Mouse (Mus musculus) heart, postnatal 0 days (tissue): ENCODE measurements at regions not wholly inside any gene's neighbourhood (a gene's known extent, or its start where the extent isn't known, plus 50 kb on each side); places are given as distances from the start of the nearest gene placed in this dataset.

Experiments used
- ATAC-seq: fragments of 200-750 bp; cut with Nextera tagmentation; 2 replicates; pipeline ENCODE4 v1.8.0; 2017; ENCODE audit warnings: low read depth, moderate number of reproducible peaks, moderate library complexity; ENCODE audit not compliant: insufficient read depth
- DNase-seq: peaks from one replicate; pipeline ENCODE4 v3.0.0-alpha.2; 2016; ENCODE audit warnings: low spot score
- H3K27ac ChIP-seq: fragments of 300-500 bp; sonication (generic); 2 replicates; pipeline ENCODE4 v1.5.1; 2014; ENCODE audit warnings: low read depth, mild to moderate bottlenecking
- H3K27me3 ChIP-seq: fragments of 300-500 bp; sonication (generic); 2 replicates; pipeline ENCODE4 v1.6.1; 2014; ENCODE audit warnings: low read length, mixed read lengths; ENCODE audit not compliant: control insufficient read depth, insufficient read depth
- H3K36me3 ChIP-seq: fragments of 300-500 bp; sonication (generic); replicated peaks from 2 replicates; pipeline ENCODE4 v1.6.1; 2014; ENCODE audit warnings: low read length, mixed read lengths; ENCODE audit not compliant: control insufficient read depth, insufficient read depth
- H3K4me1 ChIP-seq: fragments of 300-500 bp; sonication (generic); 2 replicates; pipeline ENCODE4 v1.6.1; 2014; ENCODE audit warnings: antibody characterized with exemption; ENCODE audit not compliant: control insufficient read depth, insufficient read depth
- H3K4me2 ChIP-seq: fragments of 300-500 bp; sonication (generic); 2 replicates; pipeline ENCODE4 v1.6.1; 2014; ENCODE audit warnings: low read depth, mild to moderate bottlenecking, low read length, moderate library complexity
- H3K4me3 ChIP-seq: fragments of 300-500 bp; sonication (generic); 2 replicates; pipeline ENCODE4 v1.5.1; 2014; ENCODE audit warnings: low read depth, low read length
- H3K9ac ChIP-seq: fragments of 300-500 bp; sonication (generic); replicated peaks from 2 replicates; pipeline ENCODE4 v1.6.1; 2014; ENCODE audit warnings: low read depth, low read length, mixed read lengths
- H3K9me3 ChIP-seq: fragments of 300-500 bp; sonication (generic); replicated peaks from 2 replicates; pipeline ENCODE4 v1.6.1; 2016; ENCODE audit warnings: low read length; ENCODE audit not compliant: control insufficient read depth
- CTCF ChIP-seq: IDR thresholded peaks from 2 replicates; pipeline ENCODE4 v1.5.1; 2016; ENCODE audit warnings: antibody characterized with exemption, control low read depth, low read depth
- EP300 ChIP-seq: IDR thresholded peaks from 2 replicates; pipeline ENCODE4 v1.6.1; 2016; ENCODE audit warnings: antibody characterized with exemption, low read depth
- WGBS: fragments of 180-500 bp; shearing (Covaris S2); extraction: QIAGEN DNeasy Blood & Tissue Kit; methylation state at CpG from one replicate; pipeline ENCODE4 v1.1.7; 2014; 5-methylcytosine and 5-hydroxymethylcytosine counted together

DNA sequence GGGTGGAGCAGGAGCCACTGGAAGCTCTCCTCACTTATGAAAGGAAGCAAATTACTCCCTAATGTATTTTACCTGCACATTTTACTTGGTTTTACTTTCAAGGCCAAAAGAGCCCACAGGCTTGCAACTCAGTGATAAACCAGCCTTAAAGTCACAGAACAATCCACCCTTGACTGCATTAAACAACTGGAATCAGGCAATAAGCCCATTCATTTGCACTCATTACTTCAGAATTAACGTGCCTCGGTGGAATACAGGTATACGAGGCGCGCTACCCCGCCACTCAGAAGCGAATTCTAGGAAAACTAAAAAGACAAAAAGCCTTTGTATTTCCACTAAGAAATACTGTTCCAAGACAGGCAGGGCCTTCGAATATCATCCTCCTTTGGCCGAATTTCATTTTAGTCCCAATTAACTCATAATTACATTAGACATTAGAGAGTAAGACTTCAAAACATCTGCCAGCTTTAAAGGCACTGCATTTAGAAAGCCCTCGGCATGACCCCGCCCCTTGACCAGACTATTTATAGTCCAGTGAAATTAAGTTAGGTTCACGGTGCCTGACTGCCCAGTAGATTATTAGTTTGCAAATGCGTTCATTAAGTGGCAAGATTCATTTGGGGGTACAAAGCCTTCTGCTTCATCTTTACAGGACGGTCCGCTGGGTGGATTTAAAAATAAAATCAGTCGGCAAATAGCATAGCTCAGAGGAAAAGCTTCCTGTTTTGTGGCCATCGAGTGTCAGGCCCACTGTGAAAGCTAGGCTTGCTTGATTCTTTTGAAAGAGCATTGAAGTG lies 142.2 kb upstream of the Plekha5 start:
- Histone ChIP-seq H3K27me3 (no peaks in the 10 kb centered on the region), H3K9me3 (no peaks in the 10 kb centered on the region), H3K4me3 (peak overlapping the region; percentile 14; the same call in 1 of the 2 replicates), H3K36me3 (no peaks in the 10 kb centered on the region), H3K9ac (0 out of 2 replicates have a peak overlapping the region, but pooled peaks have one; percentile 1), H3K27ac (0 out of 2 replicates have a peak overlapping the region, but pooled peaks have one; percentile 18), H3K4me1 (0 out of 2 replicates have a peak, but pooled peaks cover 4% of the 10 kb centered on the region), H3K4me2 (peak overlapping the region; percentile 30; the same call in 1 of the 2 replicates)
- DNase-seq (no peak), ATAC-seq (no peak)
- TF ChIP-seq CTCF (no peak), EP300 (no peak)
- 51% methylated on average over 17 of the region's 17 CpGs for WGBS

DNA sequence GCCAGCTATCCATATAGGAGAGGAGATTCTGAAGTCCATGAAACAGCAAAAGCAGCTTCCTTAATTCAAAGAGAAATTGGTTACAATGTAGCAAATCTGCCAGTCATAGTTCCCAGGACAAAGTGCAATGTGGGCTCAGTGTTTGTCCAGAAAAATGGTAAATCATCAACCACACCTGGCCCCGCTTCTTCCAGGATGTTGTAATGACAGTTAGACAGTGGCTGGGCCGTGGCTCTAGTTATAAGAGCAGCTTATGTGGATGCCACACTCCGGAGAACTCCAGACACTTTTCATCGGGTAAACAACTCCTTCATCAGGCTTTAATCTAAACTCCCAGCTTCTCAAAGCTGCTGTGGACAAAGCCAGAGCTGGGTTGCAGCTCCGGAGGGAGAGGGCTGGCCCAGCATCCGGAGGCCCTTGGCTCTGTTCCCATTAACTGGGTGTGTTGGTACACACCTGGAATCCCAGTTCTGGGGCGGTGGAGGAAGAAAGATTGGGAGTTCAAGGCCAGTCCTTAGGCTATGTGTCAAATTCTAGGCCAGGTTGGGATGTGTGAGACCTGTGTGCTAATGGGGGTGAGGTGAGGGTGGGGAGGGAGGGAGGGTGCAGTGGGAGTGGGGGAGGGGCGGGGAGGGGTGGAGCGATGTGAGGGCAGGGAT lies 142.9 kb upstream of the Plekha5 start:
- H3K4me3 ChIP-seq = no peak overlapping the region
- H3K36me3 ChIP-seq = no peaks in the 10 kb centered on the region
- H3K27me3 ChIP-seq = no peaks in the 10 kb centered on the region
- WGBS = 57% methylated on average over 9 of the region's 9 CpGs
- no peak for ATAC-seq
- no peak for DNase-seq
- no peak overlapping the region for H3K9ac ChIP-seq
- H3K9me3 ChIP-seq = no peaks in the 10 kb centered on the region
- H3K27ac ChIP-seq = no peak overlapping the region
- H3K4me1 ChIP-seq = 0 out of 2 replicates have a peak, but pooled peaks cover 4% of the 10 kb centered on the region
- TF ChIP-seq EP300 (no peak), CTCF (no peak)
- no peak overlapping the region for H3K4me2 ChIP-seq

DNA sequence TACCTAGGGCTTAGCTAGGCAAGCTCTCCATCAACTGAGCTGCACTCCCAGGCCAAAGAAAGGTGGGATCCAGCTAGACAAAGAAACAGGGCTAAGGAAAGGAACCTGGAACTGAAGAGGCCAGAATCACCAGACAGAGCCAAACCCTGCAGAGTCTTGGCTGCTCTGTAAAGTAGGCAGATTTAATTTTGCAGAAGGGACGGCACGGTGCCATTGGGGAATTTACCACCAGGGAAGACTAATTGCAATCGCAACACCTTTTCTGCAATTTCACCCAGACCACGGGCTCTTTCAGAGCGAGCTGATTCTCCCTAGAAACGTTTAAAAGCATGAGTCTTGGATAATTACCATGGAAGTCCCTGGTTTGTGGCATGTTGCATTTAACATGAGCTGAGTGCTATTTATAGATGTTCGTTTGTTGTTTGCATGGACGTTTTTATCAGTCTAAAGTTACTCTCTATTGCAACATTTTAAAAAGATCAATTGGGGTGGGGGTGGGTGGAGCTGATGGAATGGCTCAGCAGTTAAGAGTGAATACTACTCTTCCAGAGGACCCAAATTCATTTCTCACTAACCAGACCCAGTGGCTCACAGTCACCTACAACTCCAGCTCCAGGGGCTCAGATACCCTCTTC lies 144.0 kb upstream of the Plekha5 start:
- no peak overlapping the region for H3K27ac ChIP-seq
- H3K4me3 ChIP-seq = no peak overlapping the region
- ATAC-seq (no peak), DNase-seq (no peak)
- no peak overlapping the region for H3K9ac ChIP-seq
- H3K4me1 ChIP-seq = 0 out of 2 replicates have a peak, but pooled peaks cover 4% of the 10 kb centered on the region
- no peaks in the 10 kb centered on the region for H3K36me3 ChIP-seq
- 77% methylated on average over 8 of the region's 8 CpGs for WGBS
- no peaks in the 10 kb centered on the region for H3K9me3 ChIP-seq
- TF ChIP-seq CTCF = no peak
- no peak for TF ChIP-seq EP300
- no peak overlapping the region for H3K4me2 ChIP-seq
- no peaks in the 10 kb centered on the region for H3K27me3 ChIP-seq

DNA sequence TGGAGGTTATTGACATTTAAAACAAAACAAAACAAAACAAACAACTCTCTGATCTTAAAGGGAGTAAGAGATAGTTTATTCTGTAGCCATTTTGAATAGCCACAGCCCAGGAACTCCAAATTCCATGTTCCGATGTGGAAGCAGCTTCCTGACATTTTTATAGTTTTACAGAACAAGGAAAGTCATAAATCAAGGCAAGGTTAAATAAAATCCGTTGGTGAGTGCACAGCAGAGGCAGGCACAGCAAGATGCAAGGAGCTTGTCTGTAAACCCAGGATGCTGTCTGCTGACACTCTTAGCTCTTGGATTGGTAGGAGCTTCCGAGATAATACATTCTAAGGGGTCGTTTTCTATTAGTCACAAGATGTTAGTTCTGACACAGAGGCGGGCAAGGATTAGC lies 145.1 kb upstream of the Plekha5 start:
- no peaks in the 10 kb centered on the region for H3K27me3 ChIP-seq
- WGBS = 45% methylated on average over 5 of the region's 5 CpGs
- no peaks in the 10 kb centered on the region for H3K9me3 ChIP-seq
- TF ChIP-seq EP300 = no peak
- no peak for TF ChIP-seq CTCF
- H3K36me3 ChIP-seq = no peaks in the 10 kb centered on the region
- no peak overlapping the region for H3K4me2 ChIP-seq
- DNase-seq = no peak
- no peak overlapping the region for H3K9ac ChIP-seq
- H3K27ac ChIP-seq = no peak overlapping the region
- H3K4me3 ChIP-seq = no peak overlapping the region
- ATAC-seq = no peak
- H3K4me1 ChIP-seq = 0 out of 2 replicates have a peak, but pooled peaks cover 4% of the 10 kb centered on the region

DNA sequence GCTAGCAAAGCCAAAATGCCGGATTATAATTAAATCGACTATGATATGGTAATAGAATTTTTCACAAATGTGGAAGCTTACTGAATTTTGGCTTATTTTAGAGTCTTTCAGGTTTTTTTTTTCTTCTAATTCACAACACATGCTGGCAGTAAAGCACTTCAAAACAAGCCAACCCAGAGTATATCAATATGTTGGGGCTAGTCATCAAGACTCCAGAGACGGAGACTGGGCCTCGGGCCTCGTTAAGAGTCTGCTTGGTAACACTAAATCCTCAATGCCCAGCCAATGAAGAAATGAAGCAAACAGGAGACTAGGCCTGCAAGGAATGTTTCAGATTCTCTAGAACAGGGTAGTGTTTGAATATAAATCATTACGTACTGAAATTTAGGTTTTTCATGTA lies 153.3 kb upstream of the Plekha5 start:
- no peaks in the 10 kb centered on the region for H3K36me3 ChIP-seq
- no peaks in the 10 kb centered on the region for H3K27me3 ChIP-seq
- no peaks in the 10 kb centered on the region for H3K4me1 ChIP-seq
- H3K4me3 ChIP-seq = no peak overlapping the region
- no peak overlapping the region for H3K27ac ChIP-seq
- DNase-seq (no peak), ATAC-seq (no peak)
- no peaks in the 10 kb centered on the region for H3K9me3 ChIP-seq
- WGBS = 85% methylated on average over 6 of the region's 6 CpGs
- H3K9ac ChIP-seq = no peak overlapping the region
- TF ChIP-seq CTCF (no peak), EP300 (no peak)
- no peak overlapping the region for H3K4me2 ChIP-seq
